Mouse (Mus musculus) forebrain, embryonic 16.5 days (tissue): ENCODE data around the gene Gucd1. TPM values are rescaled to one million over a fixed set of nuclear protein-coding genes. Genes with fewer than 3 reads are reported as not detected.

Source experiments
- ATAC-seq: fragments of 200-750 bp; cut with Nextera tagmentation; 2 replicates; pipeline ENCODE4 v1.8.0; 2017; ENCODE audit warnings: mild to moderate bottlenecking, moderate library complexity
- H3K27ac ChIP-seq: fragments of 300-500 bp; sonication (generic); 2 replicates; pipeline ENCODE4 v1.5.1; 2014; ENCODE audit warnings: low read length, control low read depth
- H3K27me3 ChIP-seq: fragments of 300-500 bp; sonication (generic); replicated peaks from 2 replicates; pipeline ENCODE4 v1.6.1; 2014; ENCODE audit warnings: low read length; ENCODE audit not compliant: control insufficient read depth, insufficient read depth
- H3K36me3 ChIP-seq: fragments of 300-500 bp; sonication (generic); 2 replicates; pipeline ENCODE4 v1.6.1; 2014; ENCODE audit not compliant: control insufficient read depth, insufficient read depth
- H3K4me1 ChIP-seq: fragments of 300-500 bp; sonication (generic); replicated peaks from 2 replicates; pipeline ENCODE4 v1.6.1; 2014; ENCODE audit warnings: low read length; ENCODE audit not compliant: control insufficient read depth, insufficient read depth
- H3K4me2 ChIP-seq: fragments of 300-500 bp; sonication (generic); 2 replicates; pipeline ENCODE4 v1.6.1; 2014; ENCODE audit warnings: mild to moderate bottlenecking, low read length, control low read depth
- H3K4me3 ChIP-seq: fragments of 300-500 bp; sonication (generic); replicated peaks from 2 replicates; pipeline ENCODE4 v1.5.1; 2014; ENCODE audit warnings: mild to moderate bottlenecking, low read length, control low read depth
- H3K9ac ChIP-seq: fragments of 300-500 bp; sonication (generic); replicated peaks from 2 replicates; pipeline ENCODE4 v1.6.1; 2014; ENCODE audit warnings: low read depth, low read length, control low read depth
- H3K9me3 ChIP-seq: fragments of 300-500 bp; sonication (generic); 2 replicates; pipeline ENCODE4 v1.6.1; 2016; ENCODE audit warnings: low read length; ENCODE audit not compliant: control insufficient read depth
- WGBS: fragments of 180-500 bp; shearing (Covaris S2); extraction: QIAGEN DNeasy Blood & Tissue Kit; methylation state at CpG from one replicate; pipeline ENCODE4 v1.1.7; 2014; 5-methylcytosine and 5-hydroxymethylcytosine counted together
- polyA plus RNA-seq: library from polyadenylated mRNA; unstranded; fragments of >200 nt; fragmentation: Nextera tagmentation; extraction: Ambion mirVana; gene quantifications from 2 replicates; pipeline ENCODE4 v1.2.1, GENCODE M21; 2015

The Gucd1 gene
- polyA plus RNA-seq, 1 experiment from 2014 or later, result 22.2 TPM

- H3K27me3 ChIP-seq, result no peaks in the 10 kb centered on the region
- WGBS, result 96% methylated on average over 7 of the region's 7 CpGs
These were observed 210.6 kb downstream of the Gucd1 start for GRCm38 (mm10) chr10:75307130-75307529.

GRCm38 (mm10) chr10:75304413-75304812 is 213.4 kb downstream of the Gucd1 start:
- H3K27ac ChIP-seq, result peak overlapping the region; percentile 70
- ATAC-seq, result peak; percentile 32; the same call in 1 of the 2 replicates
- peak overlapping the region; percentile 26; the same call in 1 of the 2 replicates for H3K9ac ChIP-seq
- WGBS, result 73% methylated on average over 6 of the region's 6 CpGs
- no peaks in the 10 kb centered on the region for H3K27me3 ChIP-seq
- H3K4me3 ChIP-seq, result no peak overlapping the region
- no peaks in the 10 kb centered on the region for H3K9me3 ChIP-seq
- H3K4me1 ChIP-seq, result peaks cover 14% of the 10 kb centered on the region
- peaks cover 14% of the 10 kb centered on the region for H3K36me3 ChIP-seq
- no peak overlapping the region for H3K4me2 ChIP-seq

More at GRCm38 (mm10) chr10:75307130-75307529, 210.6 kb downstream of the Gucd1 start:
- Histone ChIP-seq H3K9me3 (no peaks in the 10 kb centered on the region), H3K27ac (no peak overlapping the region), H3K9ac (no peak overlapping the region), H3K36me3 (peaks cover 27% of the 10 kb centered on the region), H3K4me3 (no peak overlapping the region), H3K4me1 (peaks cover 14% of the 10 kb centered on the region), H3K4me2 (no peak overlapping the region)
- ATAC-seq, result no peak

GRCm38 (mm10) chr10:75304049-75304405 is 213.7 kb downstream of the Gucd1 start:
- peak; percentile 61 for ATAC-seq

GRCm38 (mm10) chr10:75303324-75304048 is 214.3 kb downstream of the Gucd1 start:
- H3K27me3 ChIP-seq, result no peaks in the 10 kb centered on the region
- 65% methylated on average over 8 of the region's 8 CpGs for WGBS
- H3K36me3 ChIP-seq, result peaks cover 10% of the 10 kb centered on the region
- no peaks in the 10 kb centered on the region for H3K9me3 ChIP-seq
- peaks cover 14% of the 10 kb centered on the region for H3K4me1 ChIP-seq
- no peak overlapping the region for H3K9ac ChIP-seq
- ATAC-seq, result peak; percentile 85
- H3K4me3 ChIP-seq, result no peak overlapping the region
- H3K27ac ChIP-seq, result peak overlapping the region; percentile 70
- no peak overlapping the region for H3K4me2 ChIP-seq

More at GRCm38 (mm10) chr10:75304049-75304405, 213.7 kb downstream of the Gucd1 start:
- peaks cover 14% of the 10 kb centered on the region for H3K36me3 ChIP-seq
- no peak overlapping the region for H3K4me3 ChIP-seq
- peak overlapping the region; percentile 26; the same call in 1 of the 2 replicates for H3K9ac ChIP-seq
- WGBS, result 71% methylated on average over 5 of the region's 5 CpGs
- no peak overlapping the region for H3K4me2 ChIP-seq
- peaks cover 14% of the 10 kb centered on the region for H3K4me1 ChIP-seq
- H3K9me3 ChIP-seq, result no peaks in the 10 kb centered on the region
- H3K27ac ChIP-seq, result peak overlapping the region; percentile 70
- no peaks in the 10 kb centered on the region for H3K27me3 ChIP-seq

DNA sequence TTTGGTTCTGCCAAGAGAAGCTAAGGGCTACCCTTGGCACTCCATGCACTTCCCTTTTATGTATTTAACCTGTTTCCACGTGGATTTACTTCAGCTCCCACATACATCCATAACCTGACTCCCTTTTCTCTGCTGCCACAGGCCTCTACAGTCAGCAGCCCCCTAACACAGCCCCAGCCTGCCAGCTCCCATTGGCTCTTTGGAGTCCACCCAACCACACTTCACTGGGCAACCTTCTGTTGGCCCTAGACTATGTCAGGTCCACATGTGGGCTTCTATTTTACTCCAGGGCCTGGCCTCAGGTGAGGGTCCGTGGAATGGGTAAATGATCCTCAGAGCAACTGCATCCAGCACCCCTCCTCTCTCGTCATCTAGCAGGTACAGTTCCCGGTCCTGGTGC is 215.2 kb downstream of the Gucd1 start:
- Histone ChIP-seq H3K36me3 (peaks cover 4% of the 10 kb centered on the region), H3K4me2 (no peak overlapping the region), H3K4me3 (no peak overlapping the region), H3K27me3 (no peaks in the 10 kb centered on the region), H3K27ac (no peak overlapping the region), H3K9ac (no peak overlapping the region), H3K4me1 (peaks cover 14% of the 10 kb centered on the region), H3K9me3 (no peaks in the 10 kb centered on the region)
- WGBS, result 92% methylated on average over 4 of the region's 4 CpGs
- ATAC-seq, result no peak

- Histone ChIP-seq H3K27ac (no peak overlapping the region), H3K36me3 (no peaks in the 10 kb centered on the region; the same call in 1 of the 2 replicates), H3K27me3 (no peaks in the 10 kb centered on the region), H3K4me2 (no peak overlapping the region), H3K4me3 (no peak overlapping the region), H3K4me1 (peaks cover 14% of the 10 kb centered on the region), H3K9me3 (no peaks in the 10 kb centered on the region), H3K9ac (no peak overlapping the region)
- ATAC-seq, result no peak
- WGBS, result 97% methylated on average over 4 of the region's 4 CpGs
These were observed 215.8 kb downstream of the Gucd1 start for GRCm38 (mm10) chr10:75301937-75302336.

DNA sequence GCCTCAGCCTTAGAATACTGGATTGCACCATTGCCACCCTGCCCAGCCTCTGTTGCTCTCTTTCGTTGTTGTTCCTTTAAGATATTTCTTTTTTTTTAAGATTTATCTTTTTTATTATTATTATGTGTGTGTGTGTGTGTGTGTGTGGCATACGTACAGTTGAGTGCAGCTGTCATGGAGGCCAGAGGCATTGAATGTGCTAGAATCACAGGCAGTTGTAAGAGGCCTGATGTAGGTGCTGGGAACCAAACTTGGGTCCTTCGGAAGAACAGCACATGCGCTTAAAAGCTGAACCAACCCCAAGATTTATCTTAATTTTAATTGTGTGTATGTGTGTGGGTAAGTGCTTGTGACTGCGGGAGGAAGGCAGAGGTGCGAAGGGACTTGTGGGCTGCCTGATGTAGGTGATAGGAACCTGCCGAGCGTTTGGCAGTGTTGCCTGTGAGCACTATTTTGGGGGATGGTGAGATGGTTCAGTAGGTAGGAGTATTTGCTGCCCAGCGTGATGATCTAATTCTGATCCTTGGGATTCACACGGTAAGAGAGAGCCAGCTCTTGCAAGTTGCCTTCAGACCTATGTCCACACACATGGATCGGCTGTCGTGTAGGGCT is 216.5 kb downstream of the Gucd1 start:
- no peak overlapping the region for H3K4me3 ChIP-seq
- H3K9me3 ChIP-seq, result no peaks in the 10 kb centered on the region
- 91% methylated on average over 12 of the region's 12 CpGs for WGBS
- peaks cover 14% of the 10 kb centered on the region for H3K4me1 ChIP-seq
- no peaks in the 10 kb centered on the region; the same call in 1 of the 2 replicates for H3K36me3 ChIP-seq
- H3K27me3 ChIP-seq, result no peaks in the 10 kb centered on the region
- no peak for ATAC-seq
- no peak overlapping the region for H3K27ac ChIP-seq
- no peak overlapping the region for H3K4me2 ChIP-seq
- H3K9ac ChIP-seq, result no peak overlapping the region

Other genes with a start within 250 kb of the Gucd1 start
- 9.9 and 11.7 TPM in 2 replicates for gene Adora2a, start 201.1 kb downstream of the Gucd1 start, polyA plus RNA-seq
- 0.10 TPM in 1 of 2 replicates, not detected in the other for gene Upb1, start 116.9 kb downstream of the Gucd1 start, polyA plus RNA-seq
- gene Snrpd3, start 421 bp downstream of the Gucd1 start, polyA plus RNA-seq, result 135 and 147 TPM in 2 replicates
- gene Lrrc75b, start 42.4 kb upstream of the Gucd1 start, polyA plus RNA-seq, result 18.0 and 23.4 TPM in 2 replicates
- gene Ggt1, start 43.6 kb upstream of the Gucd1 start, polyA plus RNA-seq, result 0.53 and 1.0 TPM in 2 replicates
- gene Ggt5, start 71.4 kb upstream of the Gucd1 start, polyA plus RNA-seq, result 2.0 and 3.7 TPM in 2 replicates
- 1.2 and 1.3 TPM in 2 replicates for gene Susd2, start 126.0 kb upstream of the Gucd1 start, polyA plus RNA-seq
- 33.2 and 41.1 TPM in 2 replicates for gene Cabin1, start 246.4 kb upstream of the Gucd1 start, polyA plus RNA-seq